Mouse (Mus musculus): Measurements from ENCODE around the gene Cep41.

Gene Cep41

DNA sequence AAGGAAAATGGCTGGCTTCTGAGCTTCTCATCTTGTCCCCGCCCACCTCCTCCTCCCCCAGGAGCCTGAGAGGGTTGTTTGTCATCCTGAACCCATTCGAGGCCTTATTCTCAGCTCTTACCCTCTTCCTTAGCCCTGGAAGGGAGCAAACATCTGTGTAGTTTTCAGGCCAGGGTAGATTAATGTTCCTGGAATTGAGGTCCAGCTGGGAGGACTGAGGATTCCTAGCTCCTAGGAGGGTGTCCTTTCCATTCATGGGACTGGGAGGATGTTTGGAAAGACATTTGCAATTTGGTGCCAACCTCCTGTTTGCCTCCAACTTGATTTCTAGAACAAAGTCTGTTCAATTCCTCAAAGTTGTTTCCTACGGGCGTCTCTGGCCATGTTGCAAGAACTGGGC is 73.0 kb downstream of the Cep41 start:
- no peak for DNase-seq

DNA sequence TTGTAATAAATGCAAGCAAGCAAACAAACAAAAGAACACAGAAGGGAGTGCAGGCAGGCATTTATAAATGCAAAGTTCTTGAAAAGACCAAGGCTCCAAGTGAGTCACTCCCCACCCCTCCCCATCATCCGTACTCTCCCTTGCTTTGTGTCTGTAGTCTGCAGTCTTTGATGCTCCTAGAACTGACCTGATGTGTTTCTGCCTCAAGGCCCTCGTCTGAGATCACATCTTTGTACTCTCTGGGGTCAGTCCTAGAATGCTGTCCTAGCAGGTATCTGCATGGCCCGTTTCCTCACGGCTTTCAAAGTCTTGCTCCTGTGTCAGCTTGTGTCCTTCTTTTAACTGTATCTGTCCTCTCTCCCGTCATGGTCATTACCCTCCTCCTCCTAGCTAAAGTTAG is 73.9 kb downstream of the Cep41 start:
- no peak for DNase-seq

- DNase-seq: no peak
Measured at GRCm38 (mm10) chr6:30618735-30619134, 74.8 kb downstream of the Cep41 start.

- no peak for DNase-seq
Measured at GRCm38 (mm10) chr6:30617959-30618590, 75.5 kb downstream of the Cep41 start.

DNA sequence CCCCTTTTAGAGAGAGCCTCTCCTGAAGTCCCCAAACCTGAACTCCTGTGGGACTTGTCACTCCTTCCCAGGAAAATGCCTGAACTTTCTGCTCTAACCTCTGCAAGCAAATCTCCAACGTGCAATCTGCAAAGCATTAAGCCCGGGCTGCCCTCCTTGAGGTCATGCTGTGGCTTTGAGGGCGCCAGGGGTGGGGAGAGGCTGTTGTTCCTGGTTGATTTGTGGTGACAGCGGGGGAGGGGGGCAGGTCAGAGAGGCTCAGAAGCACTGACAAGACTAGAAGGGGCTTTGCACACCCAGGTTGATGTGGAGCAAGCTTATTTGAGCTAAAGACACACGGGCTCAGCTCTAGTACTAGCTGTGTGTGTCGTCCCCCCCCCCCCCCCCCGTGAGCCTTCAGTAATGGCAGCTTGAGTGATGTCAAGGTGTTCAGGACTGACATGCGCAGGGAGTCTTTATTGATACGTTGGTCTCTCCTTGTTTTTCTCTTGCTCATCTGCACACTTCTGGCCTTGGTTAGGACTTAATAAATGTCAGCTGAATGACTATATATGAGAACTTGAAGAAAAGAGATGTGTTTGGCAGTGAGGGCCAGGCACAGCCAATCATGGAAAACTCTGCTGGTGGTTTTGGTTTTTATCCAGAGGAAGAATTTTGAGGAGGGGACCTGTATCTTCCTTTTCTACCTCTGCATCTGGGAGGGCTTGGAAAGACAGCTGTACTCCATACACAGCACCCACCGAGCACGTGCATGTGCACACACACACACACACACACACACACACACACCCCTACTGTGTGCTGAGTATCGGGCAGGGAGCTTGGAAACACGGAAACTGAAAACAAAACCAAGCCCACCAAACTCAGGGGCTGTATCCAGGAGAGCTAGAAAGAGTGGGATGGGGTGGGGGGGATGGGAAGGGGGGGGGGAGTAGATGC is 76.3 kb downstream of the Cep41 start:
- DNase-seq: peak; percentile 5

DNA sequence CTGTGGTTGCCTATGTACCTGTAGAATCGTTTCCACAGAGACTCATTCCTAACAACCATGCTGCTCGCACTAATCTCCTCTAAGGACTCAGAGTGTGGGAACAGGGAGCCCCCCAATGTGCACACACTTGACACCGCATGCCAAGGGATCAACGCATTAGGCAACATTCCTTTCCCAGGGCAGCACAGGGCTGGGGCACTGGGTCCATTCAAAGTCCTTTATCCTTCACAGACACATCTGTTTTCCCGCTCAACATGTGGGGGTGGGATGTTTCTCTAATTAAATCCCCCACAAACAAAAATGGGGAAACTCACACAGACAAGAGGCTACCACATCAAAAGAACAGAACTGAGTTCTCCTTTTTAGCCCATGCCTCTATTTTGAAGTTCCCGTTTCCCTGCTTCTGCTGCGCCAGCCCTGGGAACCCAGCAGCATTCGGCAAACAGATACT is 77.0 kb downstream of the Cep41 start:
- no peak for DNase-seq

DNA sequence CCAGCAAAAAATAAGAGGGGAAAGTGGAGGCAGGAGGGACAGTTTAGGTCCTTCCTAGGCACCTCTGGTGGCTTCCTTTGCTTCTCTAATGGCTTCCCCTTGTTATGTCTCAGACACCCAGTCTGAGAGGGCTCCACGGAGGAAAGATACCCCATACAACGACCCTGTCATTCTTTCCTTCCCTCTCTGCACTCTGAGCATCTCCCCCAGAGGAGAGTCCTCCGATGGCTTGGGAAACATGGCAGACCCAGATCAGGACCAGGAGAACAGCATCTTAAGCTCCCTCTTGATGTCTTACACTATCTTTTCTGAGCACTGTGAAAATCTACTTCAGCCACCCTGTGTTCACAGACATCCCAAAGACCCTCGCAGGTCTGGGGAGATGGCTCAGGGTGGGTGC is 77.8 kb downstream of the Cep41 start:
- no peak for DNase-seq

DNA sequence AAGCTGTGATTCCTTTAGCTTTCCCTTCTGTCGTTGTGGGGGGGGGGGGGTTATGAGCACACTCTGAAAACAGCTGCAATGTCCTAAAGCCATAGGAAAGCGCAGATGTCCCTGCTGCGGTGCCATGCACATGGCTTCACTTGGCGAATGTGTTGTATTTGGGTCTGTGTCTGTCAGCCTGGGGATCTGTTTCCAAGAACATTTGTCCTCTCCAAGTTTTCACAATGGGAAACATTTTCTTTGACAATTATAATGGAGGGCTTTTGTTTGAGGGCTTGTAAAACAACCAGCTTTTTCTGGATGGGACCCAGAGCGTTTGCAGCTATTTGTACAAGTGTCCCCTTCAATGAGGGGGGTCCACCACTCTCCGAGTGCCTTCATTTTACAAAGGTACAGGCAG is 79.3 kb downstream of the Cep41 start:
- DNase-seq: no peak

GRCm38 (mm10) chr6:30611212-30611611 is 82.3 kb downstream of the Cep41 start:
- no peak for DNase-seq

- DNase-seq: no peak
Measured at GRCm38 (mm10) chr6:30610710-30611109, 82.8 kb downstream of the Cep41 start, which contains the start of gene Cpa5. Gene Cpa5 (plus strand): TSS chr6:30611010.

DNA sequence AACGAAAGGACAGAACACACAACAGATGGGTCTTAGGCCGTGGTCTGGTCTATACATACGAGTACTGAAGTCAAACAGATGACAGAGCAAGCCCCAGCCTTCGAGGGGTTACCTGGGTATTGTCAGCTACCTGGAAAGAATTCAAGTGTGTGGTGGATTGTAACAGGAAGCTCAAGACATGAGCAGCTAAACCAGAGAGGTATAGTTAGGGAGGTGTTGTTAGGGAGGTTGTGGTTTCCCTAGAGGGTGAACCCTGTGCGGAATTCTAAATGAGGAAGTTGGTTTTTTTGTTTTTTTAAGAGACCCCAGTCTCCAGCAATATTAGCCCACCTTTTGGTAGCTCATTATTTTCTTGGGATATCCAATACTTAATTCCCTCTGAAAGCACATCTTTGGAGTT is 87.9 kb downstream of the Cep41 start:
- no peak for DNase-seq

DNA sequence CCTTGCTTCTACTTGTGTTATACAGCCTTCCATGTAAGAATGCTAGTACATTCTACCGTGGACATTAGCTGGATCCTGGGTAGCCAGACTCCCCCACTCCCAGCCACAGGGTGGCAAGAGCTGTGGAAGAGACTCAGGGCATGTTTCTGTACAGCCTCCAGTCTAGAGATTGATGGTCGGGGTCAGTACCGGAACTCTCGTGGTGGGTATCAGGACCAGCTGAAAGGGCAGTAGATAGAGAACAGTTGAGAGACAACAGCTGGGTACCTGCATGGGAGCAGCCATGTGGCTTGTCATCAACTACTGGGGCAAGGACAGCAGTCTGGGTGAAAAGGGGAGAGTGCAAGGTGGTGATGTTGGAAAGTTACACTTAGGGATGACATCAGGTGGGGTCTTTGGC is 88.4 kb downstream of the Cep41 start:
- DNase-seq: no peak

- DNase-seq: no peak
Measured at GRCm38 (mm10) chr6:30604342-30604867, 89.1 kb downstream of the Cep41 start.

All from kidney, adult 9 months (tissue).